Mouse (Mus musculus): ENCODE data around the gene Slc35b2. TPM values are rescaled to one million over a fixed set of nuclear protein-coding genes. Genes with fewer than 3 reads are reported as not detected.

Gene Slc35b2
- total and polyA plus RNA-seq, 3 experiments, result 57.2 to 101 (median 73.9) TPM

GRCm38 (mm10) chr17:45530346-45530782 is 33.3 kb upstream of the Slc35b2 start:
- Histone ChIP-seq H3K36me3 (replicated peaks in 1 of 2; ENCODE audit: control insufficient read depth in 1 of 2, insufficient read depth in 1 of 2, low read length in 1 of 2) (no peaks in the 10 kb centered on the region), H3K27ac (ENCODE audit: insufficient read depth, low read depth) (no peak overlapping the region), H3K9ac (ENCODE audit: insufficient read depth, low read depth) (no peak overlapping the region), H3K4me2 (ENCODE audit: insufficient read depth, low read depth, poor library complexity, severe bottlenecking) (no peak overlapping the region), H3K79me2 (replicated peaks; ENCODE audit: control insufficient read depth, extremely low read depth, insufficient read depth, poor library complexity, severe bottlenecking) (no peaks in the 10 kb centered on the region), H3K4me1 (ENCODE audit: control insufficient read depth in 1 of 2, insufficient read depth in 2 of 2) (peaks cover 0 to 6% of the 10 kb centered on the region in 2 experiments; a peak in 1 of 4 replicates), H3K9me3 (replicated peaks; ENCODE audit: low read length) (no peaks in the 10 kb centered on the region), H3K4me3 (replicated peaks in 1 of 3; ENCODE audit: low read depth in 2 of 3, low read length in 2 of 3, poor library complexity in 1 of 3) (no peak overlapping the region), H3K27me3 (replicated peaks) (peaks cover 62% of the 10 kb centered on the region)
- dilution Hi-C loops (cut with MboI; ENCODE audit: extremely low pct_ligation_motif_present, extremely low pct_unique_long_range_greater_than_20kb, low sequenced_read_pairs) (no loop called here), in situ Hi-C loops (cut with MboI; ENCODE audit: low pct_ligation_motif_present, low pct_unique_long_range_greater_than_20kb, low sequenced_read_pairs) (no loop called here)
- no peak for TF ChIP-seq USF2 (conservative IDR thresholded peaks at IDR 0.05; ENCODE audit: low read depth, low read length)
- no peak for TF ChIP-seq ZNF384 (IDR thresholded peaks at IDR 0.05; ENCODE audit: low read depth, low read length)
- TF ChIP-seq ETS1 (conservative IDR thresholded peaks at IDR 0.05; ENCODE audit: low read depth, low read length), result no peak
- no peak for TF ChIP-seq PAX5 (IDR thresholded peaks at IDR 0.05; ENCODE audit: low read length)
- no peak for TF ChIP-seq MAX (IDR thresholded peaks at IDR 0.05; ENCODE audit: low read length)
- TF ChIP-seq GABPA (IDR thresholded peaks at IDR 0.05; ENCODE audit: insufficient replicate concordance, low read depth, low read length), result no peak
- TF ChIP-seq USF1 (IDR thresholded peaks at IDR 0.05; ENCODE audit: low read depth, low read length), result no peak
- no peak for TF ChIP-seq KAT2A (IDR thresholded peaks at IDR 0.05; ENCODE audit: insufficient replicate concordance, low read length)
- no peak for TF ChIP-seq IRF4 (IDR thresholded peaks at IDR 0.05; ENCODE audit: low read depth, low read length)
- no peak for TF ChIP-seq CTCF (conservative IDR thresholded peaks at IDR 0.05 in 1 of 2, IDR thresholded peaks at IDR 0.05 in 1 of 2; ENCODE audit: low read depth in 2 of 2, low read length in 2 of 2)
- no peak for TF ChIP-seq ELF1 (IDR thresholded peaks at IDR 0.05; ENCODE audit: low read depth, low read length)
- no peak for TF ChIP-seq MAZ (IDR thresholded peaks at IDR 0.05; ENCODE audit: low read depth, low read length)
- TF ChIP-seq BHLHE40 (IDR thresholded peaks at IDR 0.05; ENCODE audit: low read depth, low read length), result no peak
- DNase-seq (ENCODE audit: extremely low read depth), result no peak

DNA sequence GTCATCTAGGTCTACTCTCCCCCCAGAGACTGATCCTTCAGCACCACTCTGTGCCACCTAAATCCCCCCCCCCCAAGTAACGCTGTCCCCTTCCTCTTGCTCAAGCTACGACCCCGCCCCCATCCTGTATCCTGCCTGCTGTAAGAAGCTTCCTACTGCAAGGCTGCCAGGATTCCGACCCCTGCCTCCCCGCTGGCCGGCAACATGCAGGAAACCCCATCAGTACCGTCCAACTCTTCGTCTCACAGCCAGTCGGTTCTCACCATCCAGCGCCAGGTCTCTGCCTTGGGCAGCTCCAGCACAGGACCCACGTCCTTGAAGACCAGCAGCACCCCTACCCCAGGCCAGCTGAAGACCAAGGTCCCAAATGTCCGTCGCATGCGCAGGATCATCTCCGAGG is 30.8 kb upstream of the Slc35b2 start:
- no peak overlapping the region for H3K4me2 ChIP-seq (ENCODE audit: insufficient read depth, low read depth, poor library complexity, severe bottlenecking)
- H3K4me1 ChIP-seq (ENCODE audit: control insufficient read depth in 1 of 2, insufficient read depth in 2 of 2), result peaks cover 0 to 6% of the 10 kb centered on the region in 2 experiments; a peak in 1 of 4 replicates
- H3K36me3 ChIP-seq (replicated peaks in 1 of 2; ENCODE audit: control insufficient read depth in 1 of 2, insufficient read depth in 1 of 2, low read length in 1 of 2), result no peaks in the 10 kb centered on the region
- TF ChIP-seq MEF2A (IDR thresholded peaks at IDR 0.05; ENCODE audit: borderline replicate concordance, low read depth, low read length) (no peak), PAX5 (IDR thresholded peaks at IDR 0.05; ENCODE audit: low read length) (no peak), JUN (IDR thresholded peaks at IDR 0.05; ENCODE audit: insufficient read depth, low read depth, low read length) (no peak), USF1 (IDR thresholded peaks at IDR 0.05; ENCODE audit: low read depth, low read length) (no peak), POLR2AphosphoS2 (IDR thresholded peaks at IDR 0.05; ENCODE audit: low read depth, low read length) (no peak), ZKSCAN1 (IDR thresholded peaks at IDR 0.05; ENCODE audit: borderline replicate concordance, low read depth, low read length) (no peak), CHD1 (IDR thresholded peaks at IDR 0.05; ENCODE audit: low read depth, low read length) (no peak), IRF4 (IDR thresholded peaks at IDR 0.05; ENCODE audit: low read depth, low read length) (no peak), E2F4 (IDR thresholded peaks at IDR 0.05; ENCODE audit: insufficient replicate concordance, low read depth, low read length) (no peak), TBP (conservative IDR thresholded peaks at IDR 0.05; ENCODE audit: low read depth, low read length) (no peak), SMC3 (IDR thresholded peaks at IDR 0.05; ENCODE audit: low read depth, low read length) (no peak), NELFE (IDR thresholded peaks at IDR 0.05; ENCODE audit: low read depth, low read length) (no peak), UBTF (IDR thresholded peaks at IDR 0.05; ENCODE audit: low read depth, low read length) (no peak), POLR2A (IDR thresholded peaks at IDR 0.05; ENCODE audit: low read depth, low read length) (no peak), SIN3A (IDR thresholded peaks at IDR 0.05; ENCODE audit: low read length) (no peak), ZNF384 (IDR thresholded peaks at IDR 0.05; ENCODE audit: low read depth, low read length) (no peak), USF2 (conservative IDR thresholded peaks at IDR 0.05; ENCODE audit: low read depth, low read length) (no peak)
- H3K27ac ChIP-seq (ENCODE audit: insufficient read depth, low read depth), result no peak overlapping the region
- in situ Hi-C loops (cut with MboI; ENCODE audit: low pct_ligation_motif_present, low pct_unique_long_range_greater_than_20kb, low sequenced_read_pairs), result no loop called here
- H3K79me2 ChIP-seq (replicated peaks; ENCODE audit: control insufficient read depth, extremely low read depth, insufficient read depth, poor library complexity, severe bottlenecking), result no peaks in the 10 kb centered on the region
- DNase-seq (ENCODE audit: extremely low read depth), result no peak
- H3K9me3 ChIP-seq (replicated peaks; ENCODE audit: low read length), result no peaks in the 10 kb centered on the region
- H3K27me3 ChIP-seq (replicated peaks), result peaks cover 74% of the 10 kb centered on the region
- no peak overlapping the region for H3K4me3 ChIP-seq (replicated peaks in 1 of 3; ENCODE audit: low read depth in 2 of 3, low read length in 2 of 3, poor library complexity in 1 of 3)
- H3K9ac ChIP-seq (ENCODE audit: insufficient read depth, low read depth), result no peak overlapping the region
- dilution Hi-C loops (cut with MboI; ENCODE audit: extremely low pct_ligation_motif_present, extremely low pct_unique_long_range_greater_than_20kb, low sequenced_read_pairs), result no loop called here

Measured in CH12.LX (cell line).